Mouse (Mus musculus): ENCODE measurements around the gene Tnn. TPM values are rescaled to one million over a fixed set of nuclear protein-coding genes. Genes with fewer than 3 reads are reported as not detected.

Gene Tnn
- polyA plus RNA-seq, 1 experiment from 2014 or later: not detected

DNA sequence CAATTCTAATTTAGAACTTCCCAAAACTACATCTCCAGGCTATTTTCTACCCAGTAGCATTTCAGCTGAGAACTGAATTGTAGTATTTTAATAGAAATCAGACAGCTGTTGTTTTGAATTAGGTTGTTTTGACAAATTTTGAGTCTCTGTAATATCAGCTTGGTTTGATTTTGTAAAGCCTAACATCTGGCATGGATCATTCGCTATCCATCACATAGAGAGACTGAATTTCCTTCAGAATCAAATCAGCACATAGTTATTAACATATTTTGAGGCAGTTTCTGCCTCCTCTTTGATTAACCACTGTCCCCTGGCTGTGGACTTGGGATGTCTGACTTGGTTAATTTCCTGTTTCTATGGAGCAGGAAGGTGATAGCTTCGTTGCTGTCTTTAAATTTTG is 44.8 kb downstream of the Tnn start:
- 73% methylated on average over 2 of the region's 2 CpGs for WGBS
- Histone ChIP-seq H3K4me1 (ENCODE audit: control insufficient read depth, insufficient read depth, low read length) (no peaks in the 10 kb centered on the region), H3K9ac (ENCODE audit: low read length) (no peak overlapping the region), H3K4me2 (ENCODE audit: low read depth, severe bottlenecking) (no peak overlapping the region), H3K9me3 (ENCODE audit: control insufficient read depth, low read length) (no peaks in the 10 kb centered on the region), H3K36me3 (ENCODE audit: control insufficient read depth, insufficient read depth, low read length) (no peaks in the 10 kb centered on the region), H3K4me3 (ENCODE audit: low read depth, low read length) (no peak overlapping the region), H3K27ac (replicated peaks; ENCODE audit: low read depth, low read length) (no peak overlapping the region), H3K27me3 (ENCODE audit: control insufficient read depth, insufficient read depth, low read length) (no peaks in the 10 kb centered on the region)
- ATAC-seq (ENCODE audit: insufficient number of reproducible peaks, low FRiP score, low TSS enrichment, low read depth) (no peak), DNase-seq (ENCODE audit: low spot score) (no peak)

- no peaks in the 10 kb centered on the region for H3K9me3 ChIP-seq (ENCODE audit: control insufficient read depth, low read length)
- H3K27me3 ChIP-seq (ENCODE audit: control insufficient read depth, insufficient read depth, low read length): no peaks in the 10 kb centered on the region
- H3K4me2 ChIP-seq (ENCODE audit: low read depth, severe bottlenecking): no peak overlapping the region
- H3K9ac ChIP-seq (ENCODE audit: low read length): no peak overlapping the region
- no peak overlapping the region for H3K4me3 ChIP-seq (ENCODE audit: low read depth, low read length)
- WGBS: 81% methylated on average over 5 of the region's 5 CpGs
- H3K27ac ChIP-seq (replicated peaks; ENCODE audit: low read depth, low read length): no peak overlapping the region
- ATAC-seq (ENCODE audit: insufficient number of reproducible peaks, low FRiP score, low TSS enrichment, low read depth) (no peak), DNase-seq (ENCODE audit: low spot score) (no peak)
- H3K4me1 ChIP-seq (ENCODE audit: control insufficient read depth, insufficient read depth, low read length): no peaks in the 10 kb centered on the region
- no peaks in the 10 kb centered on the region for H3K36me3 ChIP-seq (ENCODE audit: control insufficient read depth, insufficient read depth, low read length)
Measured at GRCm38 (mm10) chr1:160105426-160105825, 48.0 kb downstream of the Tnn start.

GRCm38 (mm10) chr1:160100996-160101395 is 52.4 kb downstream of the Tnn start:
- Histone ChIP-seq H3K4me1 (ENCODE audit: control insufficient read depth, insufficient read depth, low read length) (no peaks in the 10 kb centered on the region), H3K4me2 (ENCODE audit: low read depth, severe bottlenecking) (no peak overlapping the region), H3K27ac (replicated peaks; ENCODE audit: low read depth, low read length) (no peak overlapping the region), H3K9me3 (ENCODE audit: control insufficient read depth, low read length) (no peaks in the 10 kb centered on the region), H3K27me3 (ENCODE audit: control insufficient read depth, insufficient read depth, low read length) (no peaks in the 10 kb centered on the region), H3K36me3 (ENCODE audit: control insufficient read depth, insufficient read depth, low read length) (no peaks in the 10 kb centered on the region), H3K4me3 (ENCODE audit: low read depth, low read length) (no peak overlapping the region), H3K9ac (ENCODE audit: low read length) (no peak overlapping the region)
- DNase-seq (ENCODE audit: low spot score) (no peak), ATAC-seq (ENCODE audit: insufficient number of reproducible peaks, low FRiP score, low TSS enrichment, low read depth) (no peak)
- 88% methylated on average over 5 of the region's 5 CpGs for WGBS

DNA sequence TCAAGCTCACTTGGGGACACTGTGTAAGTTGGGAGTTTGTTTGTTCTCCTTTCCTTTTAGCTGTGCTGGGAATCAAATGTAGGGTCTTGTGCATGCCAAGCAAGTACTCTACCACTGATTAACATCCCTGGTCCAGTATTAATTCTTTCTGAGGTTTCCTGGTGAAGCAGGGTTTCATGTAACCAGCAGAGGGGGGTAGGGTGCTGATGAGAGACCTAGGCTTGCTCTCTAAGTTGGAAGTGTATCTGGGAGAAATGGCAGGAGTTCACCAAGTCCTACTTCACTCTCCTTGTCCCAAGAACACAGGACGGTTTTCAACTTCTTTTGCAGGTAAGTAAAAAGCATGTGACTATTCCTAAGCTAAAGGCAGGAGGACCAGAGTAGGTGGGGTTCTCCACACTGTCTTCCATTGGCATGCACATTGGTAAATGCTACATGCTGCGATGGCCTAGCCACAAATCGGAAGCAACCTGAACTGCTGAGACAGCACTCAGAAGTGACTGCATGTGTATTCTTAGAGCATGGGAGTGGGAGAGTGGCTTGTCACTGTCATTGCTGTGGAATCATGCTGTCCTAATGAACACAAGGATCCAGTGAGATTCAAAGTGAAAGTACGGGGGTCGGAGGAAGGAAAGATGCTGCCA is 53.6 kb downstream of the Tnn start:
- ATAC-seq (ENCODE audit: insufficient number of reproducible peaks, low FRiP score, low TSS enrichment, low read depth): no peak
- WGBS: 83% methylated on average over 5 of the region's 5 CpGs
- DNase-seq (ENCODE audit: low spot score): no peak

DNA sequence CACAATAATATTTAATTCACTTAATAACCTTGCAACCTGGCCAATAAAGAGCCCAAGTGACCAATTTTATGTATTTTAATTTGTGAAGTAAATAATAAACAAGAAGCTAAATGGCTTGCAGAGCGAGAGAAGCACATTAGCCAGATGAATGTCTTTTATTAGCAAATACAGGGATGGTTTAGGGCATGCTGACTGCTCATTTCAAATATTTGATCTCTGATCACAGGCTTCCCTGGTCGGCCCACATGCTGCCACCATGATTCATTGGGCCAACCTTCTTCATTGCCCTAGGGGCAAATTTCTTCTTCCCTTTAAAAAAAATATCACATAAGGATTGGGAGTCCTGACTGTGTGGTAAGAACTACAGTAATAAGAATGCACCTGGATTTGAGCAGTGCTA is 66.7 kb downstream of the Tnn start:
- Histone ChIP-seq H3K9me3 (ENCODE audit: control insufficient read depth, low read length) (no peaks in the 10 kb centered on the region), H3K36me3 (ENCODE audit: control insufficient read depth, insufficient read depth, low read length) (no peaks in the 10 kb centered on the region), H3K9ac (ENCODE audit: low read length) (no peak overlapping the region), H3K4me2 (ENCODE audit: low read depth, severe bottlenecking) (no peak overlapping the region), H3K27ac (replicated peaks; ENCODE audit: low read depth, low read length) (no peak overlapping the region), H3K4me3 (ENCODE audit: low read depth, low read length) (no peak overlapping the region), H3K4me1 (ENCODE audit: control insufficient read depth, insufficient read depth, low read length) (no peaks in the 10 kb centered on the region), H3K27me3 (ENCODE audit: control insufficient read depth, insufficient read depth, low read length) (no peaks in the 10 kb centered on the region)
- ATAC-seq (ENCODE audit: insufficient number of reproducible peaks, low FRiP score, low TSS enrichment, low read depth) (no peak), DNase-seq (ENCODE audit: low spot score) (no peak)
- 65% methylated on average over 2 of the region's 2 CpGs for WGBS

More for the DNA sequence above, 53.6 kb downstream of the Tnn start:
- Histone ChIP-seq H3K36me3 (ENCODE audit: control insufficient read depth, insufficient read depth, low read length) (no peaks in the 10 kb centered on the region), H3K4me2 (ENCODE audit: low read depth, severe bottlenecking) (no peak overlapping the region), H3K9me3 (ENCODE audit: control insufficient read depth, low read length) (no peaks in the 10 kb centered on the region), H3K4me1 (ENCODE audit: control insufficient read depth, insufficient read depth, low read length) (no peaks in the 10 kb centered on the region), H3K27ac (replicated peaks; ENCODE audit: low read depth, low read length) (no peak overlapping the region), H3K9ac (ENCODE audit: low read length) (no peak overlapping the region), H3K27me3 (ENCODE audit: control insufficient read depth, insufficient read depth, low read length) (no peaks in the 10 kb centered on the region), H3K4me3 (ENCODE audit: low read depth, low read length) (no peak overlapping the region)

GRCm38 (mm10) chr1:160084239-160084638 is 69.1 kb downstream of the Tnn start:
- Histone ChIP-seq H3K27ac (replicated peaks; ENCODE audit: low read depth, low read length) (no peak overlapping the region), H3K9me3 (ENCODE audit: control insufficient read depth, low read length) (no peaks in the 10 kb centered on the region), H3K4me1 (ENCODE audit: control insufficient read depth, insufficient read depth, low read length) (no peaks in the 10 kb centered on the region), H3K4me2 (ENCODE audit: low read depth, severe bottlenecking) (no peak overlapping the region), H3K4me3 (ENCODE audit: low read depth, low read length) (no peak overlapping the region), H3K27me3 (ENCODE audit: control insufficient read depth, insufficient read depth, low read length) (no peaks in the 10 kb centered on the region), H3K36me3 (ENCODE audit: control insufficient read depth, insufficient read depth, low read length) (no peaks in the 10 kb centered on the region), H3K9ac (ENCODE audit: low read length) (no peak overlapping the region)
- DNase-seq (ENCODE audit: low spot score): no peak
- no peak for ATAC-seq (ENCODE audit: insufficient number of reproducible peaks, low FRiP score, low TSS enrichment, low read depth)
- 85% methylated on average over 1 of the region's 1 CpGs for WGBS

DNA sequence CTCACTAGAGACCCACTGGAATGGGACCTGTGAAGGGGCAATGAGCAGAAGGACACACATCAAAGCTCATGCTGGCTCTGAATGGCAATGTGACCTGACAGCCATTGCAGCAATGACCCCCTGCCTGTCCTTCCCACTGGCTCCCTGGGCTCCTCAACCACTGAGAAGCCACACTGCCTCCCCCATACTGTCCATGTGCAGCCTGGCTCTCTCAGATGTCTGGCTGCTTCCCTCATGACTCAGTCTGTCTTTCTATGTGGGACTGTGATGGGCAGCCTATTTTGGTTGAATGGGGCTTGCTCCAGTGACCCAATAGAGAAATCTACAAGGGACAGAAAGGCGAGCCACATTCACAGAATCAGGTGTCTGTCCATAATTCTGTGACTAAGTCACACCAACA is 70.7 kb downstream of the Tnn start:
- WGBS: 86% methylated on average over 1 of the region's 1 CpGs
- no peak overlapping the region for H3K4me3 ChIP-seq (ENCODE audit: low read depth, low read length)
- H3K27me3 ChIP-seq (ENCODE audit: control insufficient read depth, insufficient read depth, low read length): no peaks in the 10 kb centered on the region
- H3K4me1 ChIP-seq (ENCODE audit: control insufficient read depth, insufficient read depth, low read length): no peaks in the 10 kb centered on the region
- no peak for ATAC-seq (ENCODE audit: insufficient number of reproducible peaks, low FRiP score, low TSS enrichment, low read depth)
- H3K9me3 ChIP-seq (ENCODE audit: control insufficient read depth, low read length): no peaks in the 10 kb centered on the region
- no peak for DNase-seq (ENCODE audit: low spot score)
- H3K9ac ChIP-seq (ENCODE audit: low read length): no peak overlapping the region
- H3K4me2 ChIP-seq (ENCODE audit: low read depth, severe bottlenecking): no peak overlapping the region
- H3K27ac ChIP-seq (replicated peaks; ENCODE audit: low read depth, low read length): no peak overlapping the region
- H3K36me3 ChIP-seq (ENCODE audit: control insufficient read depth, insufficient read depth, low read length): no peaks in the 10 kb centered on the region

- Histone ChIP-seq H3K4me2 (ENCODE audit: low read depth, severe bottlenecking) (no peak overlapping the region), H3K36me3 (ENCODE audit: control insufficient read depth, insufficient read depth, low read length) (no peaks in the 10 kb centered on the region), H3K4me3 (ENCODE audit: low read depth, low read length) (no peak overlapping the region), H3K9ac (ENCODE audit: low read length) (no peak overlapping the region), H3K4me1 (ENCODE audit: control insufficient read depth, insufficient read depth, low read length) (no peaks in the 10 kb centered on the region), H3K27me3 (ENCODE audit: control insufficient read depth, insufficient read depth, low read length) (no peaks in the 10 kb centered on the region), H3K9me3 (ENCODE audit: control insufficient read depth, low read length) (no peaks in the 10 kb centered on the region), H3K27ac (replicated peaks; ENCODE audit: low read depth, low read length) (no peak overlapping the region)
- 29% methylated on average over 2 of the region's 2 CpGs for WGBS
- peak; percentile 54; the same call in 1 of the 2 replicates for ATAC-seq (ENCODE audit: insufficient number of reproducible peaks, low FRiP score, low TSS enrichment, low read depth)
- peak; percentile 90 for DNase-seq (ENCODE audit: low spot score)
Measured at GRCm38 (mm10) chr1:160080800-160081436, 72.5 kb downstream of the Tnn start.
